Mouse (Mus musculus) embryonic facial prominence, embryonic 12.5 days (tissue): ENCODE data around the gene Ly6g6c. TPM values are rescaled to one million over a fixed set of nuclear protein-coding genes. Genes with fewer than 3 reads are reported as not detected.
"Not testable (repeated sequence)": the region's sequence is repeated elsewhere in the genome, so short reads cannot be mapped to it uniquely, and the experiment has no call there.

Experiments used
- ATAC-seq: fragments of 200-750 bp; cut with Nextera tagmentation; 2 replicates; pipeline ENCODE4 v1.8.0; 2017; ENCODE audit not compliant: insufficient number of reproducible peaks, insufficient read depth, low FRiP score, low TSS enrichment
- H3K27ac ChIP-seq: fragments of 300-500 bp; sonication (generic); 2 replicates; pipeline ENCODE4 v1.5.1; 2016; ENCODE audit warnings: mild to moderate bottlenecking
- H3K27me3 ChIP-seq: fragments of 300-500 bp; sonication (generic); 2 replicates; pipeline ENCODE4 v1.6.1; 2016; ENCODE audit warnings: mild to moderate bottlenecking, moderate library complexity
- H3K36me3 ChIP-seq: fragments of 300-500 bp; sonication (generic); 2 replicates; pipeline ENCODE4 v1.6.1; 2016; ENCODE audit warnings: mild to moderate bottlenecking
- H3K4me1 ChIP-seq: fragments of 300-500 bp; sonication (generic); 2 replicates; pipeline ENCODE4 v1.6.1; 2016
- H3K4me2 ChIP-seq: fragments of 300-500 bp; sonication (generic); replicated peaks from 2 replicates; pipeline ENCODE4 v1.6.1; 2016; ENCODE audit warnings: mild to moderate bottlenecking, moderate library complexity
- H3K4me3 ChIP-seq: fragments of 300-500 bp; sonication (generic); 2 replicates; pipeline ENCODE4 v1.5.1; 2016; ENCODE audit warnings: mild to moderate bottlenecking
- H3K9ac ChIP-seq: fragments of 300-500 bp; sonication (generic); 2 replicates; pipeline ENCODE4 v1.6.1; 2016; ENCODE audit warnings: mild to moderate bottlenecking, moderate library complexity
- H3K9me3 ChIP-seq: fragments of 300-500 bp; sonication (generic); 2 replicates; pipeline ENCODE4 v1.6.1; 2016; ENCODE audit warnings: mild to moderate bottlenecking, moderate library complexity
- WGBS: fragments of 180-500 bp; shearing (Covaris S2); methylation state at CpG from one replicate; pipeline ENCODE4 v1.1.7; 2016; 5-methylcytosine and 5-hydroxymethylcytosine counted together
- polyA plus RNA-seq: library from polyadenylated mRNA; unstranded; fragments of >200 nt; fragmentation: Nextera tagmentation; extraction: Ambion mirVana; gene quantifications from 2 replicates; pipeline ENCODE4 v1.2.1, GENCODE M21; 2016

Gene Ly6g6c
- polyA plus RNA-seq, 1 experiment from 2014 or later: not detected

- WGBS: 79% methylated on average over 1 of the region's 1 CpGs
- ATAC-seq: not testable (repeated sequence)
Measured at GRCm38 (mm10) chr17:35033703-35034102, 31.5 kb upstream of the Ly6g6c start.

DNA sequence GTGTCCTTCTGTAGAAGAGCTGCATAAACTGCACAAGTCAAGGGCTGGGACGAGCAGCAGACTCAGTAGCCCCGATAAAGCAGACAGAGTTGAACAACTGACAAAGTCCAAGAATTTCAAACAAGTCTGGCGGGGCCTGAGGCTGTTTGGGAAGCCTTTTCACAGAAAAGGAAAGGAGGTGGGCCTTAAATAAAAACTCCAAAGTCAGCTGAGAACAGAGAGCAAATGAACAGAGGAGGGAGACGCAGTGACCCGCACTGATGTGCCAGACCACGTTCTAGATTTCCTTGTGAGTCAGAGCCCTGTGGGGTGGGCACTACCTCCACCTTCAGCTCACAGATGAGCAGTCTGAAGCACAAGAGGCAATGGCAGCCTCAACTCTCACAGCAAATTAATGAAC lies 30.3 kb upstream of the Ly6g6c start:
- ATAC-seq: no peak
- WGBS: 68% methylated on average over 6 of the region's 6 CpGs
- no peak overlapping the region for H3K9ac ChIP-seq

More at GRCm38 (mm10) chr17:35033703-35034102, 31.5 kb upstream of the Ly6g6c start:
- H3K9ac ChIP-seq, H3K4me2 ChIP-seq, H3K4me3 ChIP-seq, H3K9me3 ChIP-seq, H3K27ac ChIP-seq, H3K4me1 ChIP-seq, H3K36me3 ChIP-seq, H3K27me3 ChIP-seq: not testable (repeated sequence)

DNA sequence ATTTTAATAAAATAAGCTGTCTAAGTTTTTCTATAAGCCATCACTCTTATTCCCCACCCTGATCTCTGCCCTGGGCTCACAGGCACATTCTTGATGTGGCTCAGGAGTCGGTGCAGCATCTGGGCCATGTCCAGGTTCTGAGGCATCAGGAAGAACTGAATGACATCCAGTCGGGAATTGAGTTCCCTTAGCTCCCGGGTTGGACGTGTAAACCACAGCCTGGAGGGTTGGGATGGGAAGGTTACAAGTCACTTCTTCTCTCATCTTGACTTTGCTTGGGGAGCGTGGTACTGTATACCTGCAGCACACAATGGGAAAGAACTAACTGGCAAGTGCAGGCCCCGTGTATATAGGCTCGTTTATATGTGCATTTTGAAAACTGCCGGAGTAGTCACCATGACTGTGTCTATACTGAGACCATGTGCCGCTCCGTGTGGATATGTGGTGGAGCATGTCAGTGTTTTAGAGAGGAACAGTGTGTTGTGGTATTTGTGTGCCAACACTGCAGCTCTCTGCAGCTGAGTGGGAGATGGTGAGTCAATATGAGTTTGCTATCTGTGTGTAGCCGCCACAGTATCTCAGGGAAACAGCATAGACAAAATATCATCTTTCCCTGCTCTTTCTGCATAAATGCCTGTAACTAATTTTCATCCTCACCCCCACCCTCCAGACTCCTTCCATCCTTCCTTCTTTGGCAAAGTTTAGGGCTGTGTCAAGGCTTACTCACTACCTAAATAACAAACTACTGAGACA lies 25.9 kb upstream of the Ly6g6c start:
- WGBS: 85% methylated on average over 11 of the region's 11 CpGs
- Histone ChIP-seq H3K9ac (no peak overlapping the region), H3K27ac (no peak overlapping the region), H3K36me3 (no peaks in the 10 kb centered on the region), H3K4me3 (no peak overlapping the region), H3K4me1 (no peaks in the 10 kb centered on the region), H3K27me3 (no peaks in the 10 kb centered on the region), H3K4me2 (no peak overlapping the region), H3K9me3 (no peaks in the 10 kb centered on the region)
- ATAC-seq: no peak

More for the DNA sequence above, 30.3 kb upstream of the Ly6g6c start:
- H3K27ac ChIP-seq: no peak overlapping the region
- H3K4me3 ChIP-seq: no peak overlapping the region
- no peaks in the 10 kb centered on the region for H3K27me3 ChIP-seq
- no peak overlapping the region for H3K4me2 ChIP-seq
- peaks cover 2% of the 10 kb centered on the region; the same call in 1 of the 2 replicates for H3K4me1 ChIP-seq
- no peaks in the 10 kb centered on the region for H3K36me3 ChIP-seq
- H3K9me3 ChIP-seq: no peaks in the 10 kb centered on the region

DNA sequence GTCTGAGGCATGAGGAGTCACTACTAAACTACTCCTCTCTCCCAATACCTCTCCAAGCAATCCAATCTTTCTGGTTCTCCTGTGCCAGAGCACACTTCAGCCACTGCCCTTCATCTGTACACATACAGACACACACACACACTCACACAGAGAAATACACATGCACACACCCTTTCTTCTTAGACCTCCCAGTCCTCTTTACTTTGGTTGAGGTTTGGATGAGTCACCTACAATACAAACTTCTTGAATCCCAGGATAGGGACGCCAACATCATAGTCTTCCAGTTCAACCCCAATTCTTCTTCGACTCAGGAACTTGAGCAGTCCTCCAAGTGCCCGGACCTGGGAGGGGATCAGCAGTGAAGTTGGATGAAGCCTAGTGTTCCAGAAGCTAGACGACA lies 21.4 kb upstream of the Ly6g6c start:
- no peaks in the 10 kb centered on the region for H3K36me3 ChIP-seq
- peaks cover 16% of the 10 kb centered on the region for H3K4me1 ChIP-seq
- H3K9ac ChIP-seq: no peak overlapping the region
- WGBS: 79% methylated on average over 4 of the region's 4 CpGs
- H3K4me3 ChIP-seq: no peak overlapping the region
- no peaks in the 10 kb centered on the region for H3K27me3 ChIP-seq
- no peak for ATAC-seq
- H3K9me3 ChIP-seq: no peaks in the 10 kb centered on the region
- H3K4me2 ChIP-seq: no peak overlapping the region
- H3K27ac ChIP-seq: 0 out of 2 replicates have a peak overlapping the region, but pooled peaks have one; percentile 5

DNA sequence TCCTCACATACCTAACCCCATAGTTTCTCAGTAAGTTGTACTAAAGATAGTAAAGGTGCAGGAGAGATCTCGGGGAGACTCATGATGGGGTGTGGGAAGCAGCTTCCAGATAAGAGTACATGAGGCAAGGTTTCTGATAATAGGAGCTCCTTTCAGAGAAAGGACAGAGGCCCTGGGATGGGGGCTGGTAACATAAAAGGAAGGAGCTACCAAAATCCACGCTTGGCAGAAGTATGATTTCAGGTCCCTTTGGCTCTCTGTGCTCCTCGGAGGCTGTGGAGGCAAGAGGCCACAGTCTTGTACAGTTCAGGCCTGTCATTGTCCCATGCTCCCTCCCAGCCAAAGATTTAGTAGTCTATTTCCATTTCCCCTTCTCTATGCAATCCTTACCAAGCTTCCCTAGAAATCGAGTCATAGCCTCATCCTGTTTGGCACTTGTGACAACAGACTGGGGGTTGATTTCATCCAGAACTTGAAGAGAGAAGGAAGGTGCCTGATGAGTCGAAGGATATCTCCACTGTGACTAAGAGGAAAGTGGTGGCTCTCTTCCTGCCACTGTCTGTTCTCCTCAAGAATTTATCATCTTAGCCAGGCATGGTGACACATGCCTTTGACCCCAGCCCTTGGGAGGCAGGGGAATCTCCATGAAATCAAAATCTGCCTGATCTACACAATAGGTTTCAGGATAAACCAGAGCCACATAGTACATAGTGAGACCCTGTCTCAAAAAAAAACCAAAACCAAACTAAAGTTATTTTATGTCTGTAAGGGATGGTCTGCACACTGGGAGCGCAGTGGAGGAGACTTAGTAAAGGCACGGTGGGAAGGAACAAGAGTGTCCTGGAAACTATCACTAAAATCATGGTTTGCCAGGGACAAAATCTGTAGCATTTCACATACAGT lies 20.0 kb upstream of the Ly6g6c start:
- WGBS: 83% methylated on average over 7 of the region's 7 CpGs

DNA sequence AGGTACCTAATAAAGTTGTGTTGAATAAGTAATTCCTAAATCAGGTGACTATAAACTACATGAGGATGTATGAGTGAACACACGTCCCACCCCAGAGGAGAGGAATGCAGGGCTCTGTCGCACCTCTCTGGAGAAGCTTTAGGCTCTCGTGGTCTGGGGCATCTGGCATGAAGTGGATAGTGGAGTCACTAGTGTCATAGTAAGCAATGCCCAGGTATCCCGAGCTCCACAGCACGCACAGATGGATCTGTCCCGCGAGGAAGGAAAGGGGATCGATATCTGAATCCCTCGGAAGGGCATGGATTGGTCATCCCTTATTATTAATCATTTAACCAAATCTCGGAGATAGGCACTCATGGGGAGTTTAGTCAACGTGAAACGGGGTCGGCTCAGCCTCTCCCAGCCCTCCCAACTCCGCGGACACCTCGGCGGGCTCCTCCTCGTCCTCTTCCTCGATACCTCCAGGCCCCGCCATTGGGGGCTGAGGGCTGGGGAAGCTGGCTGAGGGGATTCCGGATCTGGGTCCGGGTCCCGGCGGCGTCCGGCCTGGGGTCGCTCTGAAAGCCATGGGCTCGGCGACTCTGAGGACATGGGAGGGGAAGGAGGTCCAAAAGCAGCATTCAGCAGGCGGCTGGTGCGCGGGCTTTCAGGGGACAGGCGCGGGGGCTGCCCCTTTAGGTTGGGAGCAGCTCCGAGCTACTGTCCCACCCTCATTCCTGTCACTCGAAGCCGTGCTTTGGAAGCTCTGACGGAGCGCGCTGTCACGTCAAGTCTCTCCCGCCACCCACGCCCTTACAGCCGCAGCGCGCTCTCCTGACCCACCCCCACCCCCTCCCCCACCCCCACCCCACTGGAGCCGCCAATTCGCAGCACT lies 19.1 kb upstream of the Ly6g6c start:
- WGBS: 6% methylated on average over 34 of the region's 48 CpGs
- peaks cover 29% of the 10 kb centered on the region for H3K4me1 ChIP-seq
- peak overlapping the region; percentile 85 for H3K9ac ChIP-seq
- peak; percentile 64 for ATAC-seq
- no peaks in the 10 kb centered on the region for H3K9me3 ChIP-seq
- H3K36me3 ChIP-seq: no peaks in the 10 kb centered on the region
- H3K4me3 ChIP-seq: peak overlapping the region; percentile 55
- H3K4me2 ChIP-seq: peak overlapping the region; percentile 96
- H3K27me3 ChIP-seq: no peaks in the 10 kb centered on the region
- H3K27ac ChIP-seq: peak overlapping the region; percentile 86

More for the DNA sequence above, 20.0 kb upstream of the Ly6g6c start:
- no peaks in the 10 kb centered on the region for H3K27me3 ChIP-seq
- no peak overlapping the region for H3K27ac ChIP-seq
- no peak for ATAC-seq
- H3K4me2 ChIP-seq: peak overlapping the region; percentile 96
- H3K4me1 ChIP-seq: peaks cover 29% of the 10 kb centered on the region
- no peaks in the 10 kb centered on the region for H3K9me3 ChIP-seq
- H3K36me3 ChIP-seq: no peaks in the 10 kb centered on the region
- H3K4me3 ChIP-seq: peak overlapping the region; percentile 55
- 0 out of 2 replicates have a peak overlapping the region, but pooled peaks have one; percentile 85 for H3K9ac ChIP-seq

- ATAC-seq: peak; percentile 91
- no peaks in the 10 kb centered on the region for H3K9me3 ChIP-seq
- H3K9ac ChIP-seq: peak within 1 kb of the TSS; percentile 85
- H3K27ac ChIP-seq: peak within 1 kb of the TSS; percentile 86
- 3% methylated on average over 33 of the region's 33 CpGs for WGBS
- H3K36me3 ChIP-seq: no peaks in the 10 kb centered on the region
- H3K4me2 ChIP-seq: peak within 1 kb of the TSS; percentile 96
- no peaks in the 10 kb centered on the region for H3K27me3 ChIP-seq
- peak within 1 kb of the TSS; percentile 55 for H3K4me3 ChIP-seq
- H3K4me1 ChIP-seq: peaks cover 33% of the 10 kb centered on the region
Measured at GRCm38 (mm10) chr17:35046681-35047455, 18.3 kb upstream of the Ly6g6c start, which contains the start of gene Msh5. Msh5 (minus strand) TSS chr17:35046745.

GRCm38 (mm10) chr17:35047688-35048087 lies 17.5 kb upstream of the Ly6g6c start:
- H3K4me1 ChIP-seq: peaks cover 41% of the 10 kb centered on the region
- peak overlapping the region; percentile 58 for H3K27ac ChIP-seq
- WGBS: 54% methylated on average over 1 of the region's 1 CpGs
- H3K4me2 ChIP-seq: no peak overlapping the region
- ATAC-seq: no peak
- H3K4me3 ChIP-seq: no peak overlapping the region
- H3K27me3 ChIP-seq: no peaks in the 10 kb centered on the region
- no peaks in the 10 kb centered on the region for H3K9me3 ChIP-seq
- H3K9ac ChIP-seq: no peak overlapping the region
- peaks cover 5% of the 10 kb centered on the region for H3K36me3 ChIP-seq

GRCm38 (mm10) chr17:35048149-35048931 lies 16.8 kb upstream of the Ly6g6c start:
- 40% methylated on average over 11 of the region's 11 CpGs for WGBS
- H3K27me3 ChIP-seq: no peaks in the 10 kb centered on the region
- H3K4me1 ChIP-seq: peaks cover 43% of the 10 kb centered on the region
- no peaks in the 10 kb centered on the region for H3K9me3 ChIP-seq
- H3K27ac ChIP-seq: peak overlapping the region; percentile 58
- H3K9ac ChIP-seq: no peak overlapping the region
- no peak for ATAC-seq
- H3K4me3 ChIP-seq: no peak overlapping the region
- no peak overlapping the region for H3K4me2 ChIP-seq
- H3K36me3 ChIP-seq: peaks cover 11% of the 10 kb centered on the region

DNA sequence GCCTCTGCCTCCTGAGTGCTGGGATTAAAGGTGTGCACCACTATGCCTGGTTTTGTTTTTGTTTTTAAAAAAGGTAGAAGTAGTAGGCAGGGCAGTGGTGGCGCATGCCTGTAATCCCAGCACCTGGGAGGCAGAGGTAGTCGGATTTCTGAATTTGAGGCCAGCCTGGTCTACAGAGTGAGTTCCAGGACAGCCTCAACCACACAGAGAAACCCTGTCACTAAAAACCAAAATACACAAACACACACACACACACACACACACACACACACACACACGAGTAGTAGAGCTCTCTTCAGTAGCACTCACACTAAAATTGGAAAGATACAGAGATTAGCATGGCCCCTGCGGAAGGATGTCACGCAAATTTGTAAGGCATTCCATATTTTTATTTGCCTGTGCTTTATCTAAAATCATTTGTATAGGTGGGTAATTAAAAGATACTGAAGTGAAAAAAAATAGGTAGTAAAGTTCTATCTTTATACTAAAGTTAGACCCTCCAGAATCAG lies 16.2 kb upstream of the Ly6g6c start:
- no peak for ATAC-seq
- Histone ChIP-seq H3K9ac (0 out of 2 replicates have a peak overlapping the region, but pooled peaks have one; percentile 83), H3K9me3 (no peaks in the 10 kb centered on the region), H3K27me3 (no peaks in the 10 kb centered on the region), H3K27ac (peak overlapping the region; percentile 98), H3K4me1 (peaks cover 43% of the 10 kb centered on the region), H3K4me2 (peak overlapping the region; percentile 92), H3K36me3 (peaks cover 18% of the 10 kb centered on the region), H3K4me3 (no peak overlapping the region; the same call in 1 of the 2 replicates)
- 73% methylated on average over 5 of the region's 5 CpGs for WGBS
